Mouse (Mus musculus): ENCODE data around the gene Tcerg1l.

Tcerg1l gene

DNA sequence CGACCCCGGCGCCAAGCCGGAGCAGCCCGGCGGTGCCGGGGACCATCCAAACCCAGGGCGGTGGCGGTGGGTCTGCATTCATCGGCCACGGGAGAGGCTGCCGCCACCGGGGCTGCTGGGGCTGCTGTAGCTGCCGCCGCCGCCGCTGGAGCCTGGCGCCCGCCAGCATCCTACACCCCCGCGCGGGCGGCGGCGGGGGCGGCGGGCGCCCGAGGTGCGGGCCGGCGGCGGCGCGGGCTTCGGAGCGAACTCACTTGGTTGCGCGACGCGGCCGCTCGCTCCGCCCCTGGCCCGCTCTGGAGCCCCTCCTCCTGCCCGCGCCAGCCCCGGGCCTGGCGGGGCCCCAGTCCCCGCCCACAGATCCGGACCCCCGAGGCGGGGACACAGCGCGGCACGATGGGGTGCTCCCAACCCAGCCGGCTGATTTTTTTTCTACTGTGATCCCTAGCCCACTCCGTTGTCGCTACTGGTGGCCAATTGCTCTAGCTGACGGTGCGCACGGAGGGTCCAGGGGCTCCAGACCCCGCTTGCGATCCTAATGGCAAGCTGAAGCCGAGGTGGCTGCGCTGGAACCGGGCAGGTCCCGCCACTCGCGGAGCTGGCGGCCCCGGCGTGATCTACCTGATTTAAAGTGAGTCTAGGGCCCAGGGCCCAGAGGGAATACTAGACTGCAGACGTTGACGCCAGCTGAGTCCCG is at the start of gene Tcerg1l:
Gene Tcerg1l (minus strand): TSS at position 246 of the 697 bp plus-strand sequence.
- no peak for DNase-seq (ENCODE audit: low spot score)

DNA sequence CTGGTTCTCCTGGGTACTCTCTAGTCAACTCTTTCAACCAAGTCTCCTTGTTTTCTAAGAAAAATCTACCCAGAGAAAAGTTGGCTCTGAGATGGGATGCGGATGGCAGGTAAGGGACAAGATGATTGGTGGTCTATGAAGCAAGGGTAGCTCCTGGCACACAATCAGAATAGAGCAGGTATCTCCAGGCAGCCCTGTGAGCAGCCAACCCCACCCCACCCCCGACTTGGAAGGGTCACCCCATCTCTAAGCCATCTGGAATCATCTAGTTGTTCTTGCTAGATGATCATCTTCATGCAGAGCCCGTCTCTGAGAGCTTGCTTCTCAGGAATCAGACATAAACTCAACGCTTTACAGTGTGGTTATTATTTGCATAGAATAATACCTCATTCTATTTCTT is 44.6 kb upstream of the Tcerg1l start:
- DNase-seq (ENCODE audit: low spot score) = no peak

DNA sequence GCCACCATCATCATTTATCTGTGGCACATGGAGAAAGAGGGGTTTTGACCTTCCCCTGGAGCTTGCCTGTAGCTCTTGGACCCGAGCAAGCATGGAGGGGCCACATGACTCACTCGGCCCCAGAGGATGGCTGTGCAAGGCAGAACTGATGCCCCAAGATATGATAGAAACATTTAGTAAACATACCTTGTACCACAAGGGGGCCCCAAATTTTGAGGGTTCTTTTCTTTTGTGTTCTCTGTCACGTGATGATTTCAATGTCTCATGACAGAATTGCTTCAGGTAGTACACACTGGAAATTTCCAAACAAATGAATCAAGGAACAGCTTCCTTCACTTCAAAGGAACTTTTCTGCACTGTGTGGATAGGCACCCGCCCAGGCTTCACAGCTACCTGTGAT is 35.0 kb upstream of the Tcerg1l start:
- DNase-seq (ENCODE audit: low spot score) = no peak

DNA sequence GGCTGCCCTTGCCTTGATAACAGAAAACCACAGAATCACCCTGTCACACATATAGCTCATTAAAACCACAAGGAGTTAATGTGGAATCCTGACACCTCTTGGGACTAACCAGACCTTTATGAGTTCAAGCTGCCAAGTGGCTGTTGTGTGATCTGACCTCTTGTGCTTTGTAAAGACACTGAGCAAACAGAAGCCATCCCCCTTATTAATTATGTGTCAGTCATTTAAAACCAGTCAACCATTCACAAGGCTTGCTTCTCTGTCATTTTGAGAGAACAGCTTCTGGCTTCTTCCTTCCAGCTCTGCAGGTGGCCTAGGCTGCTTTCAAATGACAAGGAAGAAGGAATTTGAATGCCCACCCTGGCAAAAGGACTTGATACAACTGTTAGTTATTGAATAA is 33.9 kb upstream of the Tcerg1l start:
- DNase-seq (ENCODE audit: low spot score) = no peak

DNA sequence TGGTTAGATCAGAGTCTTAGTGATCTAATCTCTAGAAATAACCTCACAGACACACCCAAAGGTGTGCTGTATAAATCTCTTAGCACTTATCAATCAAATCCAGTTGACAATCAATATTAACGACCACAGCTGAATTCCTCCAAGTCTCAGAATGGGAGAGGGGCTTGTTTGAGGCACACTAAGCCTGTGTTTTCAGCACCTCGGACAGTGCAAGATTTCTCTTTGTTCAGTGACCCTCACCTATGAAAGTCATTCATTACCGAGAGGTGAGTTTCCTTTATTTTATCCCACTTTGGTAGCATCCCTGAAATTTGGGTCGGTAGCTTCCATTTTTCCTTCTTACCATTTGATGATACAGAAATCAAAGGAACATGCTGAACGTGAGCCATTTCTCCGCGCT is 32.4 kb upstream of the Tcerg1l start:
- no peak for DNase-seq (ENCODE audit: low spot score)

DNA sequence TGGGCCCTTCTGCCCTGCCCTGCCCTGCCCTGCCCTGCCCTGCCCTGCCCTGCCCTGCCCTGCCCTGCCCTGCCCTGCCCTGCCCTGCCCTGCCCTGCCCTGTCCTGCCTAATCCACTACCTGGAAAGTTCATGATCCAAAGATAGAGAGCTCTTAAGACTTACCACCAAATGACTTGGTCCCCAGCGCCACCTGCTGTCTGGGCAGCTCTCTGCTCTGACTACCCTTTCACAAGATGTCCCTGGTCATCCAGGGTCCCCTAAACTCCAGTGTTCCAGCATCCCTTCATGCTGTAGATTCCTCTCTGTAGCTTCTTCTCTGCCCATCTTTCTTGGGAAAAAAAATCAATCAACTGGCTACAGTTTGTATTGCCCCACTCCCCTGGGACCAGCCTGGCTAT is 31.3 kb upstream of the Tcerg1l start:
- DNase-seq (ENCODE audit: low spot score) = peak; percentile 47

DNA sequence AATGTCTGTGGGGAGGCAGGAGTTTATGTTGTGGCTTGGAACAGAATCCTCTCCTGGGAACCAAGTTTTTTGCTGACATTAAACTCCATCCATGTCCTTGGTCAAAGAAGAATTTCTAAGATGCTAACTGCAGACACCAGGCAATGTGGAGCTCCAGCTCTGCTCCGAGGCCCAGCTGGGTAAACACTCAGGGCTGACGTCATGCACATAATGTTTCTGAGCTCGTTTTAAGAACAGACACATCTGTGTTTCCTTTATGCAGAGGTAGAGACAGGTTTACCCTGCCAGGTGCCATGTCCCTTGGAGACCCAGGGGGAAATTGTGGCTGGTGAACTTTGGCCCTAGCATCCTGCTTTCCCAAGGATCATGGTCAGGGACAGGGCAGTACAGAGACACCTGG is 29.9 kb upstream of the Tcerg1l start:
- no peak for DNase-seq (ENCODE audit: low spot score)

DNA sequence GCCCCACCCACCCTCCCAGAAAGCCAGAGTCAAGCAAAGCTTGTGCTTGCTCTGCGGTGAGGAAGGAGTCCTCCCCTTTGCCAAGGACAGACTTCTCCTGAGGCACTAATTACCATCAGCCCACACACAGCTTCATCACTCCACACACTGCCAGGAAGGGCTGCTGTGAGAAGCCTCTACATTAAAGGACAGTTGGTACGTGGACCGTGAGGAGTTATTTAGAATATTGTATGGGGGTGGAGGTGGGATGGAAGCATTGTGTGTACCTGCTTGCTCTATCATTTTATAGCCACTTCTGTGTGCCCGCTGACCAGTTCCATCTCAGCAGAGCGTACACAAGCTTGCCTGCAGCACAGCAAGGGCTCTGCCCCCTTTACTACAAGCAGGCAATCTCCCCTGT is 16.0 kb upstream of the Tcerg1l start:
- no peak for DNase-seq (ENCODE audit: low spot score)

DNA sequence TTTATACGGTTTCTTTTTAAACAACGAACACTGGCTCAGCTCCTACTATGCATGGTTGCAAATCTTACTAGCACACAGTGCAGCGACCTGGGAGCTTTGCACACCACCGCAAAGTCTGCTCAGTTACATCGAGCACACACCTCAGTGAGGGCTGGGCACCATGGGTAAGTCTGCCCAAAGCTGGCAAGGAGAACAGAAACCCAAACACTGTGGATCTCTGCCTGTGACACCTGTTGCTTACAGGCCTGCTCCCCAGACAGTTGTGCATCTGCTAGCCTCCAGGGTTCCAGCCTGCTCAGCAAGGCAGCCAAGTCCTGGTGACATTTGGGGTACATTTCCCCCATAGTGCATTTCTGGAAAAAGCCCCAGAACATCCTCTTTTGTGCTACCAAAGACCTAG is 4.1 kb upstream of the Tcerg1l start:
- no peak for DNase-seq (ENCODE audit: low spot score)

DNA sequence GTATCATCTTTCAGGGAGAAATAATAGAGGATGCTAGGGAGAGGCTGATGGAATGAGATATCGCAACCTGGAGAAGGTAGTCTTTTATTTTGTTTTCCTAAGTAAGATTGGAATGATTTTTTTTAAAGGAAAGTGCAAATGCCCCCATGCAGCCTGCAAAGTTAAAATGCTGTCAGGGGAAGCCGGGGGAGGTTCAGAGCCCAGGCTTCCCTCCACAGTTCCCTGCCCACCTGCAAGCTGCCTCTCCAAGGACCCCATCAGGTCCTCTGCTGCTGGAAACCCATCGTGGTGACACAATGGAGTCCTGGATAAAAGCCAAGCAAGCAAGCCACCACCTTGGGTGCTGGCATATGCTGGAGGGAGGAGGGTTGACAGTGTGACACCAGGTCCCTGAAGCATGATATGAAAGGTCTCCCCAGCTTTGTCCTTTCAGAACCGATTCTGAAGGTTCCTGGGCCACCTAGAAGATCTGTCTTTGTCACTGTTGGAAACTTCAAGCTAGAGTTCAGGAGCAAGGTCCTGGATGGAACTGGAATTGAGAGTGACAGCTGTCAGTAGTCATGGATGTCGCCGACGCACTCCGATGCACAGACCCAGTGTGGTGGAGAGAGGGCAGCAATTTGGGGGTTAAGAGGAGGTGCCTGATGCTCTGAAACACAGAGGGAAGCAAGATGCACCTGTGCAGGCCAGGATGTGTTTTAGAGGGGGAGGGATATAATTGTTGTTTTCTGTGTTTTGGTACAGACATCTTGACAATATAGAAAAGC is 3.2 kb upstream of the Tcerg1l start:
- no peak for DNase-seq (ENCODE audit: low spot score)

DNA sequence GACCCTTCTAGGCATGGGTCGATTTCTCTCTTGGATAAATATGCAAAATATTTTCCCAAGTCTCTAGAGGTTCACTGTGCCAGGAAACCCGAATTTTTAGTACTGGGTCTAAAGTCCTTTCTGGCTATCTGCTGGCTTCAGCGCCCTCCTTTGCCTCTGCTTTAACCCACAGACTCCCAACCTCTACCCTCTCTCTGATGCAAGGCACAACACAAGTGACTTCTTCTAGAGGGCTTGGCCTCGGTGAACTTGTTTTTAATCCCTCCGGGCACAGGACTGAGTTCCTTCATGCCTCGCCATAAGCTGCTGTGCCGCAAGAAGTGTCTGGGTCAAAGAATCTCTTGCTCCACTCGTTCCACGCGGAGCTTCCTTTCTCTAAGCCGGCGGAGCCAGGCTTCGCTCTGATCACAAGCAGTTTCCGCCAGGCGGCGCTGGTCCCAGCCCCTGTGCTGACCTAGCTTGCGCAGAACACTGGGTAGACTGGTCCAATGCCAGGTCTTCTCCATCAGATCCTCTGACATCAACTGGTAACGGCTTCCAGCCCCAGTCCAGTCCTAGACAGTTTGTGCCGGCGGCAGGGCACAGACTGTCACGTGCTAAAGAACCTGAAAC is 758 bp upstream of the Tcerg1l start:
- DNase-seq (ENCODE audit: low spot score) = peak; percentile 56

DNA sequence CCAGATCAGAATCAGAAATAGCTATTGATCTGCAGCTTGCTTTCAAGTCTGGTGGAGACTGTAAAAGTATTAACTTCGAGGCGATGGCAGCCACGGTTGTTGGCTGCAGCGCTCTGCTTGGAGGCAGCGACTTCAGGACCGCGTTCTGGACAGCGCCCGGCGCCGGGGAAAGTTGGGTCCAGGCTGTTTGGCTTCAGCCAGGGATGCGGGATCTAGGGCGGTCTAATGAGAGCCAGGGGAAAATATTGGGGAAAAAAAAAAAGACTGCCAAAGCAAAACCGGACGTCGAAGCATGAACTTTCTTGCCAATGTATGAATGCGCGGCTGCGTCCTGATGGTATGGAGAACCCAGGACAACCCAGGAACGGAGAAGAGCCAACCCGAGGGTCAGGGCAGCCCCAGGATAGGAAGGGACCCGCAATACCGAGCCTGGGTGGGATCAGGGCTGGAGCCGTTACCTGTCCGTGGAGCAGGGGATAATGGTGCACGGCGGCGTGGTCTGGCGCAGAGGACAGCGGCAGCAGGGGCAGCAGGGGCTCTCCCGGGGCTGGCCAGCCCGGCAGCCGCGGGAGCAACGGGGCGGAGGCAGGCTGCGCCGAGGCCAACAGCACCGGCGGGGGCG is 556 bp downstream of the Tcerg1l start:
- peak; percentile 82 for DNase-seq (ENCODE audit: low spot score)

DNA sequence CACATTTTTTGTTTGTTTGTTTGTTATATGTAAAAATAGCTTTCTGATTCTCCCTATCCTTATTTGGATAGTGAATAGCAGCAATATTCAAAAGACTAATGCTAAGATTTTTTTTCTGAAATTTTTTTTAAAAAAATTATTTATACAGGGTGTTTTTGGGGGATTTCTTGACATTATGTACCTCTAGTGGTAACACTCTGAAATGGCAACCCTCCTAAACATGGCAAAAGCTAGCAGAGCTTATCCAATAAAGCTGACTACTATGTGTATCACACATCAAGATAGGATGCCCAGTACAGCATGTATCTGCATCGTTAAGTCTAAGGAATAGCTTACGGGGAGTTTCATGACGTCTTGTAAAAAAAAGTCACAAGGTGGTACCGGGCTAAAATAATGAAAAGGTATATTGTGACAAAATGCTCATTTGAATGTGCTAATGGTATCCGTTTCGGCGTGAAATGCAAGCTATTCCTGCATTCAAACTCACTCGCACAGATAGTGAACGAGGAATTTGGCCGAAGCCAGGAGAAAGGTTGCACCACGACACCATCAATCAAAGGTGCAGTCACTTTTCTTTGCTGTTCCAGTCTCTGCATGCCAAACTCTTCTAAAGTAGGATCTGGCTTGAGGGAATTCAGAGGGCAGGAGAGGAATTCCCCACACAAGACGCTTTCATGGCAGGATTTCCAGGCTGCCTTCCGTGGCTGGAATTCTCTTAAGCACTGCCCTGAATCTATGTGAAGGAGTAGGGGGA is 1.2 kb downstream of the Tcerg1l start:
- no peak for DNase-seq (ENCODE audit: low spot score)

DNA sequence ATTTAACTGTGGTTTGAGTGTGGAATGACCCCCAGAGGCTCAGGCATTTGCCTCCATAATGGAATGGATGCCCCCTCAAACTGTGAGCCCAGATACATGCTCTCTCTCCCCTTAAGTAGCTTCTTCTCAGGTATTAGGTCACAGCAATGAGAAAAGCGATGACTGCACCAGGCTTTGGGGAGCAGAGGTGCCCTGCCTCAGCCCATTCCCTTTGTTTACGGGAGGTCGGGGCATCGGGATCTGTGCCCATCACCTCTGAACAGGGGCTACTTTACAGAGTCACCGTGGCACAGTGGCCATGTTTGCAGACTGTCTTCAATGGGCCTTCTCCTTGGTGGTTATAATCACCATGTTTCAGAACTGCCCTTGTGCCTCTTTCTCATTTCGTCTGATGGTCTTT is 7.6 kb downstream of the Tcerg1l start:
- no peak for DNase-seq (ENCODE audit: low spot score)

DNA sequence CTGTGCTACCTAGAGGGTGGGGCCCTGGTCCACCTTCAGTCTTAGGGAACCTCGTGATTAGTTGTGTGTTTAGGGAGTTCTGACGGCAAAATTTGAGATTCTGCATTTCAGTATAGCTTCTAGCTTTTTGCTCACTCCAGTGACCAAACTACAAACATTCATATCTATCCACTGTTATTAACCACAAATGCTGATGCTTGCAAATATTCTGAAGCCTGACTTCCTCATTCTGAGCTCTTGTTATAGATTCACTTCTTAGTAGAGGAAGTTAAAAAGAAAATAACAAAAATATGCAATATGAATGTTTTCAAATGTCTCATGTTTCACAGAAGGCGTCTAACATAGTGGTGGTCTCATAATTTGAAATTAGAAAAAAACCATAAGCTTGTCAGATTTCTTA is 8.5 kb downstream of the Tcerg1l start:
- DNase-seq (ENCODE audit: low spot score) = no peak

DNA sequence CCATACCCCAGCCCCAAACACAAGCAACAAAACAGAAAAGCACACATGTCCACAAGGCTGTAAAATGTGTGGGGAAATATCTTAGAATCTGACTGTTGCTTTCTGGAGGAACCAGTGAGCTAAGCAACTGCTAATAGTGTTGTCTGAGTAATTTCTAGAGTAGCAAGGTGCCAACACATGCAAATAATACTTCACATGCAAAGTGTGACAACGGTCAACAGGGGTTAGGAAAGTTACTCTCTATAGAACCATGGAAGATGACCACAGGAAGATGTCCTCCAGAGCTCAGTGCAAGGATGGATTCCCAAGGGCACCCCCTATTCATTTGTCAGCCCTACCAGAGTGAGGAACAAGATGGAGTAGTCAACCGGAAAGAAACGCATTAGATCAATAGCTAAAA is 18.3 kb downstream of the Tcerg1l start:
- no peak for DNase-seq (ENCODE audit: low spot score)

DNA sequence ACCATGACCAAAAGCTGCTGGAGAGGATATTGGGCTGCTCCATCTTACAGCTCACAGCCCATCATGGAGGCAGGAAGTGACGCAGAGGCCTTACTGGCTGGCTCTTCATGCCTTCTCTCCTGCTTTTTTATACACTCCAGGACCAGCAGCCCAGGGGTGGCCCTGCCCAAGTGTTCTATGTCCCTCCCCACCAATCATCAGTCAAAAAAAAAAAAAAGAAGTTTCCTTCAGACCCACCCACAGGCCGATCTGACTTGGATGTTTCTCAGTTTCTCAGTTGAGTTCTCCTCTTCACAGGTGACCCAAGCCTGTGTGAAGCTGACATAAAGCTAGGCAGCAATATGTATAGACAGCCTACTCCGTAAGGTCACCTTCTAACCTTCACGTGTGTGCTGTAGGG is 19.0 kb downstream of the Tcerg1l start:
- DNase-seq (ENCODE audit: low spot score) = no peak

DNA sequence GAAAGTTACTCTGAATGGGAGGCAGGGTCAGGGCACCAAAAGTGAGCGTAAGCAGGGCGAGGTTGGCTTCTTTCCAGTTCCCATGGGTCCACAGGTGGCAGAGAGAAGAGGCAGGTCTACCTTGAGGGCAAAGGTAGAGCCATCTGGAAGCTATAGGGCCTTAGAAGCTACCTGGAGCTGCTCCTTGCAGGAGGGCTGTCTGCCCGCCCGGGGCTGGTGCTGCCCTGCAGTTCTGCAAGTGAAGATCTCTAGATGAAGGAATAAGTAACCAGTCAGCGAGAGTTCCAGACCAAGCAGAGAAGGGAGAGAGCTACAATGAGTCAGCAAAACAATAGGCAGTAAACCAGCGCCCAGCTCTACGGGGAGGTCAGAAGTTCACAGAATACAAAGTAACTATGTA is 22.0 kb downstream of the Tcerg1l start:
- DNase-seq (ENCODE audit: low spot score) = no peak

DNA sequence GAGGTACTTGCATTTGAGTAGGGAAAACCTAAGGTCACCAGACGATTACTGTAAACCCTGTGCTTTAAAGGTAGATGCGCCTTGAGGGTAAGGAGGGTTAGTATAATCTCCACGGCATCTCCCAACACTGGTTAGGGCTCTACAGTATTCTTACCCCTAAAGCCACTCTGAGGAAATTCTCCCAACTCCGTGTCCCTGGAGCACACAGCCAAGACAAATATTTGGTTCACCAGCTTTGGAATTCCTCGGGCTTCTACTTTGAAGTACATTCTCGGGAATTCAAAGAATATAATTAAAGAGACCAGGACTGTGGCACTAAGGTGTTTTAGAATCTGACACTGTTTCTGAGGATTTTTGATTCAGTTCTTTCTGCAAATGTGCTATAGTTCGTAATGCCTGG is 23.2 kb downstream of the Tcerg1l start:
- DNase-seq (ENCODE audit: low spot score) = no peak

DNA sequence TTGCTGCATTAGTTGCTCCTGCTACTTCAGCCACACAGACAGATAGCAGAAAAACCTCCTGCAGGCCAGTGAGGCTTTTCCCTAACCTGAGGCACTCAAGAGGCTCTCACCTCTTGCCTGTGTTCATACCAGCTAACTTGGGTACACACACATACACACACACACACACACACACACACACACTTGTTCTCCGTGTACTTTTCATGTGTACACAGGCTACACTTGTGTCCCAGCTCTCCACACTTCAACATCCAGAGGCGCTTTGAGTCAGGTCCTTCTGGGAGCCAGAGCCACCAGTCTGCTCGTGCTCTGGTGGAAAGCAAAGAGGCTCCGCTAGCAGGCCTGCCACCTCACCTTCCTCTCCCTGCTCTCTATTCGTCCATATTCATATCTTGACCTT is 24.0 kb downstream of the Tcerg1l start:
- no peak for DNase-seq (ENCODE audit: low spot score)

DNA sequence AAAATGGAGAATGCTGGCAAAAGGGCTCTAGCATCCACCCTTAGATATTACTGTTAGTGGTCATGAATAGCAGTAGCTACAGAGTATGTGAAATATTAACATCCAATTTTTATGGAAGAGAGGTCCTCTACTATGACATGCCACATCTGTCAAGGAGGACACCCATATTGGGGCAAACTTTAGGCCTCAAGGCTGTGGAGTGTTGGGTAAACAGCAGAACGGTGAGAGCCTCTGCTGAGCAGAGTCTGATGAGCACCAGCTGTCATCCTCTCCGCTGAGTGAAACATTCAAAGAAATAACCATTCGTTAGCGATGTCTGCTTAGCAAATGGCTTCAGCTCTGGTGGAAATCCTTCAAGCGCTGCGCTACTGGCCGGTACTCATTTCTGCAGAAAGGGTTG is 30.0 kb downstream of the Tcerg1l start:
- DNase-seq (ENCODE audit: low spot score) = no peak

DNA sequence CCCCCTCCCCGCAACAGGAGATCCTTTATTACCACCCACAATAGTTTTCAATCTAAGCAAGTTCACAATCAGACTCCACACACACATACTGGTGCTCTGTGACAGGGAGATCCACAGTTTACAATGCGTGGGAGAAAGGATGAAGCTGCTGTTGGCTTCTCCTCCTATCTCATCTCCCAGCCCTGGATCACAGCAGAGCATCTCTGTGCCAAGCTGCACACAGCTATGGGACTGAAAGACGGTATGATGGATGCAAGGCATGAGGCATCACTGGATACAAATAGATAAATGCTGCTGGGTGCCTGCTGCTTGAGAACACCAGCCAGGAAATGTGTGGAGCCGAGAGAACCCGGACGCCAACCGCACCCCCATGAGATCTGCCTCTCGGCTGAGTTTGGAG is 32.0 kb downstream of the Tcerg1l start:
- no peak for DNase-seq (ENCODE audit: low spot score)
